Mouse (Mus musculus): ENCODE results near the gene Polr2b. TPM values are rescaled to one million over a fixed set of nuclear protein-coding genes. Genes with fewer than 3 reads are reported as not detected.

Polr2b gene
- polyA plus RNA-seq, 1 experiment from 2014 or later, result 46.0 TPM

GRCm38 (mm10) chr5:77287901-77288300, 22.0 kb upstream of the Polr2b start:
- no peak for ATAC-seq (replicated peaks; ENCODE audit: insufficient number of reproducible peaks, low FRiP score, low TSS enrichment)
- Histone ChIP-seq H3K9ac (ENCODE audit: low read depth, low read length) (no peak overlapping the region), H3K36me3 (ENCODE audit: control insufficient read depth, insufficient read depth, low read length) (peaks cover 20% of the 10 kb centered on the region), H3K4me3 (ENCODE audit: low read depth, low read length) (no peak overlapping the region), H3K4me2 (no peak overlapping the region), H3K4me1 (ENCODE audit: control insufficient read depth, insufficient read depth, low read length) (peaks cover 12% of the 10 kb centered on the region), H3K9me3 (replicated peaks; ENCODE audit: control insufficient read depth, low read length) (no peaks in the 10 kb centered on the region), H3K27me3 (ENCODE audit: control insufficient read depth, insufficient read depth, low read length) (no peaks in the 10 kb centered on the region), H3K27ac (ENCODE audit: low read depth, low read length) (no peak overlapping the region)
- 69% methylated on average over 6 of the region's 6 CpGs for WGBS (ENCODE audit: insufficient replicate concordance)

- no peak overlapping the region for H3K9ac ChIP-seq (ENCODE audit: low read depth, low read length)
- H3K27me3 ChIP-seq (ENCODE audit: control insufficient read depth, insufficient read depth, low read length), result no peaks in the 10 kb centered on the region
- no peak overlapping the region for H3K4me3 ChIP-seq (ENCODE audit: low read depth, low read length)
- H3K4me1 ChIP-seq (ENCODE audit: control insufficient read depth, insufficient read depth, low read length), result peaks cover 12% of the 10 kb centered on the region
- no peak overlapping the region for H3K4me2 ChIP-seq
- H3K27ac ChIP-seq (ENCODE audit: low read depth, low read length), result no peak overlapping the region
- no peak for ATAC-seq (replicated peaks; ENCODE audit: insufficient number of reproducible peaks, low FRiP score, low TSS enrichment)
- WGBS (ENCODE audit: insufficient replicate concordance), result 63% methylated on average over 8 of the region's 8 CpGs
- peaks cover 19% of the 10 kb centered on the region for H3K36me3 ChIP-seq (ENCODE audit: control insufficient read depth, insufficient read depth, low read length)
- H3K9me3 ChIP-seq (replicated peaks; ENCODE audit: control insufficient read depth, low read length), result no peaks in the 10 kb centered on the region
These were observed 20.3 kb upstream of the Polr2b start for GRCm38 (mm10) chr5:77289686-77290085.

GRCm38 (mm10) chr5:77290606-77291005, 19.3 kb upstream of the Polr2b start:
- Histone ChIP-seq H3K36me3 (ENCODE audit: control insufficient read depth, insufficient read depth, low read length) (peaks cover 19% of the 10 kb centered on the region), H3K4me1 (ENCODE audit: control insufficient read depth, insufficient read depth, low read length) (peaks cover 12% of the 10 kb centered on the region)
- ATAC-seq (replicated peaks; ENCODE audit: insufficient number of reproducible peaks, low FRiP score, low TSS enrichment), result no peak

GRCm38 (mm10) chr5:77292803-77293522, 17.0 kb upstream of the Polr2b start:
- Histone ChIP-seq H3K27me3 (ENCODE audit: control insufficient read depth, insufficient read depth, low read length) (no peaks in the 10 kb centered on the region), H3K4me1 (ENCODE audit: control insufficient read depth, insufficient read depth, low read length) (0 out of 2 replicates have a peak, but pooled peaks cover 4% of the 10 kb centered on the region), H3K4me2 (no peak overlapping the region), H3K9ac (ENCODE audit: low read depth, low read length) (no peak overlapping the region), H3K9me3 (replicated peaks; ENCODE audit: control insufficient read depth, low read length) (no peaks in the 10 kb centered on the region), H3K36me3 (ENCODE audit: control insufficient read depth, insufficient read depth, low read length) (peaks cover 19% of the 10 kb centered on the region), H3K4me3 (ENCODE audit: low read depth, low read length) (no peak overlapping the region), H3K27ac (ENCODE audit: low read depth, low read length) (no peak overlapping the region)
- ATAC-seq (replicated peaks; ENCODE audit: insufficient number of reproducible peaks, low FRiP score, low TSS enrichment), result no peak
- 89% methylated on average over 7 of the region's 7 CpGs for WGBS (ENCODE audit: insufficient replicate concordance)

More at GRCm38 (mm10) chr5:77290606-77291005, 19.3 kb upstream of the Polr2b start:
- Histone ChIP-seq H3K4me2 (no peak overlapping the region), H3K27ac (ENCODE audit: low read depth, low read length) (no peak overlapping the region), H3K9me3 (replicated peaks; ENCODE audit: control insufficient read depth, low read length) (no peaks in the 10 kb centered on the region), H3K27me3 (ENCODE audit: control insufficient read depth, insufficient read depth, low read length) (no peaks in the 10 kb centered on the region), H3K9ac (ENCODE audit: low read depth, low read length) (no peak overlapping the region), H3K4me3 (ENCODE audit: low read depth, low read length) (no peak overlapping the region)
- 91% methylated on average over 2 of the region's 2 CpGs for WGBS (ENCODE audit: insufficient replicate concordance)

GRCm38 (mm10) chr5:77299486-77299885, 10.5 kb upstream of the Polr2b start:
- H3K9me3 ChIP-seq (replicated peaks; ENCODE audit: control insufficient read depth, low read length), result no peaks in the 10 kb centered on the region
- H3K4me3 ChIP-seq (ENCODE audit: low read depth, low read length), result no peak overlapping the region
- peaks cover 10% of the 10 kb centered on the region; the same call in 1 of the 2 replicates for H3K36me3 ChIP-seq (ENCODE audit: control insufficient read depth, insufficient read depth, low read length)
- no peak overlapping the region for H3K9ac ChIP-seq (ENCODE audit: low read depth, low read length)
- WGBS (ENCODE audit: insufficient replicate concordance), result 88% methylated on average over 2 of the region's 2 CpGs
- H3K4me1 ChIP-seq (ENCODE audit: control insufficient read depth, insufficient read depth, low read length), result no peaks in the 10 kb centered on the region
- no peak for ATAC-seq (replicated peaks; ENCODE audit: insufficient number of reproducible peaks, low FRiP score, low TSS enrichment)
- H3K27ac ChIP-seq (ENCODE audit: low read depth, low read length), result no peak overlapping the region
- no peaks in the 10 kb centered on the region for H3K27me3 ChIP-seq (ENCODE audit: control insufficient read depth, insufficient read depth, low read length)
- H3K4me2 ChIP-seq, result no peak overlapping the region

- WGBS (ENCODE audit: insufficient replicate concordance), result 80% methylated on average over 6 of the region's 6 CpGs
- Histone ChIP-seq H3K9ac (ENCODE audit: low read depth, low read length) (no peak overlapping the region), H3K36me3 (ENCODE audit: control insufficient read depth, insufficient read depth, low read length) (peaks cover 13% of the 10 kb centered on the region), H3K4me1 (ENCODE audit: control insufficient read depth, insufficient read depth, low read length) (no peaks in the 10 kb centered on the region), H3K27ac (ENCODE audit: low read depth, low read length) (no peak overlapping the region), H3K4me3 (ENCODE audit: low read depth, low read length) (no peak overlapping the region), H3K27me3 (ENCODE audit: control insufficient read depth, insufficient read depth, low read length) (no peaks in the 10 kb centered on the region), H3K4me2 (no peak overlapping the region), H3K9me3 (replicated peaks; ENCODE audit: control insufficient read depth, low read length) (no peaks in the 10 kb centered on the region)
- ATAC-seq (replicated peaks; ENCODE audit: insufficient number of reproducible peaks, low FRiP score, low TSS enrichment), result no peak
These were observed 8.5 kb upstream of the Polr2b start for GRCm38 (mm10) chr5:77301296-77301903.

GRCm38 (mm10) chr5:77307821-77308553, 2.0 kb upstream of the Polr2b start:
- WGBS (ENCODE audit: insufficient replicate concordance), result 73% methylated on average over 5 of the region's 5 CpGs
- Histone ChIP-seq H3K9me3 (replicated peaks; ENCODE audit: control insufficient read depth, low read length) (no peaks in the 10 kb centered on the region), H3K4me2 (peak overlapping the region; percentile 95), H3K27ac (ENCODE audit: low read depth, low read length) (no peak overlapping the region), H3K36me3 (ENCODE audit: control insufficient read depth, insufficient read depth, low read length) (peaks cover 6% of the 10 kb centered on the region), H3K4me1 (ENCODE audit: control insufficient read depth, insufficient read depth, low read length) (peaks cover 17% of the 10 kb centered on the region), H3K27me3 (ENCODE audit: control insufficient read depth, insufficient read depth, low read length) (no peaks in the 10 kb centered on the region), H3K4me3 (ENCODE audit: low read depth, low read length) (peak overlapping the region; percentile 95), H3K9ac (ENCODE audit: low read depth, low read length) (no peak overlapping the region)
- ATAC-seq (replicated peaks; ENCODE audit: insufficient number of reproducible peaks, low FRiP score, low TSS enrichment), result no peak

- no peaks in the 10 kb centered on the region for H3K27me3 ChIP-seq (ENCODE audit: control insufficient read depth, insufficient read depth, low read length)
- no peaks in the 10 kb centered on the region for H3K9me3 ChIP-seq (replicated peaks; ENCODE audit: control insufficient read depth, low read length)
- H3K4me1 ChIP-seq (ENCODE audit: control insufficient read depth, insufficient read depth, low read length), result peaks cover 17% of the 10 kb centered on the region
- peak; percentile 24; the same call in 1 of the 2 replicates for ATAC-seq (replicated peaks; ENCODE audit: insufficient number of reproducible peaks, low FRiP score, low TSS enrichment)
- peak overlapping the region; percentile 95 for H3K4me3 ChIP-seq (ENCODE audit: low read depth, low read length)
- H3K9ac ChIP-seq (ENCODE audit: low read depth, low read length), result peak overlapping the region; percentile 82
- peaks cover 6% of the 10 kb centered on the region for H3K36me3 ChIP-seq (ENCODE audit: control insufficient read depth, insufficient read depth, low read length)
- 0 out of 2 replicates have a peak overlapping the region, but pooled peaks have one; percentile 83 for H3K27ac ChIP-seq (ENCODE audit: low read depth, low read length)
- H3K4me2 ChIP-seq, result peak overlapping the region; percentile 95
- under 1% methylated on average over 76 of the region's 76 CpGs for WGBS (ENCODE audit: insufficient replicate concordance)
These were observed 668 bp upstream of the Polr2b start for GRCm38 (mm10) chr5:77309051-77309906.
